Mouse (Mus musculus) limb, embryonic 14.5 days (tissue): ENCODE results near the gene Phf23. TPM values are rescaled to one million over a fixed set of nuclear protein-coding genes. Genes with fewer than 3 reads are reported as not detected.

ENCODE experiments used
- ATAC-seq: fragments of 200-750 bp; cut with Nextera tagmentation; 2 replicates; pipeline ENCODE4 v1.8.0; 2017; ENCODE audit warnings: low read depth, moderate number of reproducible peaks, moderate TSS enrichment; ENCODE audit not compliant: low FRiP score
- DNase-seq: peaks from one replicate; pipeline ENCODE4 v3.0.0-alpha.2; 2015; ENCODE audit warnings: low spot score
- H3K27ac ChIP-seq: fragments of 300-500 bp; sonication (generic); replicated peaks from 2 replicates; pipeline ENCODE4 v1.5.1; 2014; ENCODE audit warnings: low read depth, mild to moderate bottlenecking, low read length, moderate library complexity, mixed read lengths
- H3K27me3 ChIP-seq: fragments of 300-500 bp; sonication (generic); 2 replicates; pipeline ENCODE4 v1.6.1; 2014; ENCODE audit warnings: low read length, mixed read lengths; ENCODE audit not compliant: control insufficient read depth, insufficient read depth
- H3K36me3 ChIP-seq: fragments of 300-500 bp; sonication (generic); 2 replicates; pipeline ENCODE4 v1.6.1; 2014; ENCODE audit warnings: mild to moderate bottlenecking, low read length, moderate library complexity, mixed read lengths; ENCODE audit not compliant: control insufficient read depth, insufficient read depth
- H3K4me1 ChIP-seq: fragments of 300-500 bp; sonication (generic); 2 replicates; pipeline ENCODE4 v1.6.1; 2014; ENCODE audit warnings: antibody characterized with exemption, low read length, mixed read lengths; ENCODE audit not compliant: control insufficient read depth, insufficient read depth
- H3K4me2 ChIP-seq: fragments of 300-500 bp; sonication (generic); replicated peaks from 2 replicates; pipeline ENCODE4 v1.6.1; 2014; ENCODE audit warnings: low read depth, mild to moderate bottlenecking, low read length, moderate library complexity; ENCODE audit not compliant: severe bottlenecking
- H3K4me3 ChIP-seq: fragments of 300-500 bp; sonication (generic); replicated peaks from 2 replicates; pipeline ENCODE4 v1.5.1; 2014; ENCODE audit warnings: low read length
- H3K9ac ChIP-seq: fragments of 300-500 bp; sonication (generic); 2 replicates; pipeline ENCODE4 v1.6.1; 2014; ENCODE audit warnings: mild to moderate bottlenecking, low read depth, low read length, moderate library complexity; ENCODE audit not compliant: severe bottlenecking
- H3K9me3 ChIP-seq: fragments of 300-500 bp; sonication (generic); 2 replicates; pipeline ENCODE4 v1.6.1; 2016; ENCODE audit warnings: low read length; ENCODE audit not compliant: control insufficient read depth
- POLR2A ChIP-seq: fragments of 200-500 bp; IDR thresholded peaks from 2 replicates; pipeline ENCODE4 v1.8.0; 2012; ENCODE audit warnings: inconsistent platforms, mild to moderate bottlenecking, moderate library complexity, borderline replicate concordance; ENCODE audit not compliant: insufficient read depth, insufficient read length; ENCODE audit errors: extremely low read depth
- WGBS: fragments of 180-500 bp; shearing (Covaris S2); extraction: QIAGEN DNeasy Blood & Tissue Kit; methylation state at CpG from one replicate; pipeline ENCODE4 v1.1.7; 2014; 5-methylcytosine and 5-hydroxymethylcytosine counted together
- polyA plus RNA-seq, 2 experiments: library from polyadenylated mRNA; depleted of rRNA in 1 of 2; stranded (reverse) in 1 of 2; unstranded in 1 of 2; fragments of >200 nt; fragmentation: Nextera tagmentation in 1 of 2; extraction: Ambion mirVana in 1 of 2; gene quantifications; 2 replicates each; pipeline versions ENCODE4 v1.2.1 to v1.2.3; 2012 to 2014

Phf23 gene
- polyA plus RNA-seq, 2 experiments = 51.7 to 69.2 TPM

DNA sequence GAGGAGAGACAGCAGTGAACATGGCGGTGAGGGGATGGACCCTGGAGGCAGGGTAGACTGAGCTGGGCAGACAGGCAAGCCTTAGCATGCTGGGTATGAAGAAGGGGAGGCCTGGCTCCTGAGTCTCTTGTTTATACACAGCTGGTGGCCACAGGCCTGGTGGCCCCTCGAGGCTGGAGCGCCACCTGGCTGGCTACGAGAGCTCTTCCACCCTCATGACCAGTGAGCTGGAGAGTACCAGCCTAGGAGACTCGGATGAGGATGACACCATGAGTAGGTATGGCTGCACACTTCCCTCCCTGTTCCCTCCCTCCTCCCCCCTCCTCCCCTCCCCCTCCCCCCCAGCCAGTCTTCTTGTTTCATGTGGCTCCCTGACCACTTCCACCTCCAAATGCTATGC lies 9.9 kb downstream of the Phf23 start:
- 60% methylated on average over 5 of the region's 5 CpGs for WGBS
- Histone ChIP-seq H3K27ac (no peak overlapping the region), H3K27me3 (no peaks in the 10 kb centered on the region), H3K9ac (no peak overlapping the region), H3K4me2 (no peak overlapping the region), H3K36me3 (peaks cover 60% of the 10 kb centered on the region), H3K9me3 (no peaks in the 10 kb centered on the region), H3K4me3 (no peak overlapping the region), H3K4me1 (peaks cover 18% of the 10 kb centered on the region)
- no peak for DNase-seq
- TF ChIP-seq POLR2A = no peak
- ATAC-seq = no peak

DNA sequence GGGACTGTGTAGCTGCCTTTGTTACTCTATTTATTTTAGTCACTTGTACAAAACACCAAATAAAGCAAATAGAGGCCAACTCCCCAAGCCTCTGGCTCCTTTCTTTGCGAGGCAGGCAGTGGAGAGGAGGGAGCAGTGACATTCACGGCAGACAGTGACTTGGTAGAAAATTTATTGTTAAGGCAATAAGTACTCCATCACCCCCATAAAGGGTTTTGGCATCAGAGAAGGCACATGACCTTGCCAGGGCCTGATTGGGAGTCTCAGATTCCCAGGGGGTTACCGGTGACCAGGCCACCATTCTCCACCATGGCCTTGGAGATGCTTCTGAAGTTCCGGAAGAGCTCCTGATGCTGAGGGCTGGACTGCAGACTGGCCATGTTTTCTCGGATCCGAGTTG lies 14.5 kb downstream of the Phf23 start:
- DNase-seq (no peak), ATAC-seq (no peak)
- H3K4me2 ChIP-seq = no peak overlapping the region
- H3K36me3 ChIP-seq = peaks cover 89% of the 10 kb centered on the region
- H3K9ac ChIP-seq = no peak overlapping the region
- no peak overlapping the region for H3K4me3 ChIP-seq
- no peak overlapping the region for H3K27ac ChIP-seq
- WGBS = 84% methylated on average over 6 of the region's 6 CpGs
- H3K27me3 ChIP-seq = no peaks in the 10 kb centered on the region
- peaks cover 10% of the 10 kb centered on the region for H3K4me1 ChIP-seq
- TF ChIP-seq POLR2A = no peak
- no peaks in the 10 kb centered on the region for H3K9me3 ChIP-seq

GRCm38 (mm10) chr11:70010548-70010947 lies 15.0 kb downstream of the Phf23 start:
- H3K27ac ChIP-seq = no peak overlapping the region
- 90% methylated on average over 12 of the region's 12 CpGs for WGBS
- peaks cover 83% of the 10 kb centered on the region for H3K36me3 ChIP-seq
- no peak overlapping the region for H3K4me3 ChIP-seq
- H3K4me1 ChIP-seq = peaks cover 10% of the 10 kb centered on the region
- no peak overlapping the region for H3K4me2 ChIP-seq
- no peaks in the 10 kb centered on the region for H3K27me3 ChIP-seq
- DNase-seq (no peak), ATAC-seq (no peak)
- H3K9ac ChIP-seq = no peak overlapping the region
- no peak for TF ChIP-seq POLR2A
- no peaks in the 10 kb centered on the region for H3K9me3 ChIP-seq

- peaks cover 79% of the 10 kb centered on the region for H3K36me3 ChIP-seq
- no peaks in the 10 kb centered on the region for H3K9me3 ChIP-seq
- DNase-seq (no peak), ATAC-seq (no peak)
- peaks cover 10% of the 10 kb centered on the region for H3K4me1 ChIP-seq
- no peak overlapping the region for H3K9ac ChIP-seq
- H3K27ac ChIP-seq = no peak overlapping the region
- no peak overlapping the region for H3K4me2 ChIP-seq
- no peak overlapping the region for H3K4me3 ChIP-seq
- no peaks in the 10 kb centered on the region for H3K27me3 ChIP-seq
- WGBS = 88% methylated on average over 10 of the region's 10 CpGs
- no peak for TF ChIP-seq POLR2A
Observed at GRCm38 (mm10) chr11:70010961-70011360, 15.4 kb downstream of the Phf23 start.

DNA sequence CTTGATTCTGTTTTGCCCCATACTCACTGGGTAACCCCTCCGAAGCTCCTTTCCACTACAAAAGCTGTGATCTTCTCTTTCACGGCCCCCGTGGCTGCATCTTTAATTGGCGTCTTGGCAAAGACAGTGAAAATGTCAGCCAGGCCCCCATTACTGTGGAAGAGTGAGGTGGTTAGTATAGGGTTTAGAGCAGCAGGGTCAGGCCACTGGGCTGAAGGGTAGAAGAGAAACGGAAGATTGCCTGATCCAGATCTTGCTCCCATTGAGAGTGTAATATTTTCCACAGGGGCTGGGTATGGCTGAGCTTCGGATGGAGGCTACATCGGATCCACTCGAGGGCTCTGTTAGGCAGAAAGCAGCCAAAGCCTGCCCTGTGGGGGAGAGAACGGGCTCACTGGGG lies 17.4 kb downstream of the Phf23 start:
- Histone ChIP-seq H3K9ac (no peak overlapping the region), H3K4me3 (no peak overlapping the region), H3K9me3 (no peaks in the 10 kb centered on the region), H3K27me3 (no peaks in the 10 kb centered on the region), H3K27ac (no peak overlapping the region), H3K4me2 (no peak overlapping the region), H3K36me3 (peaks cover 60% of the 10 kb centered on the region), H3K4me1 (peaks cover 18% of the 10 kb centered on the region)
- ATAC-seq = no peak
- DNase-seq = no peak
- no peak for TF ChIP-seq POLR2A
- 86% methylated on average over 9 of the region's 9 CpGs for WGBS

DNA sequence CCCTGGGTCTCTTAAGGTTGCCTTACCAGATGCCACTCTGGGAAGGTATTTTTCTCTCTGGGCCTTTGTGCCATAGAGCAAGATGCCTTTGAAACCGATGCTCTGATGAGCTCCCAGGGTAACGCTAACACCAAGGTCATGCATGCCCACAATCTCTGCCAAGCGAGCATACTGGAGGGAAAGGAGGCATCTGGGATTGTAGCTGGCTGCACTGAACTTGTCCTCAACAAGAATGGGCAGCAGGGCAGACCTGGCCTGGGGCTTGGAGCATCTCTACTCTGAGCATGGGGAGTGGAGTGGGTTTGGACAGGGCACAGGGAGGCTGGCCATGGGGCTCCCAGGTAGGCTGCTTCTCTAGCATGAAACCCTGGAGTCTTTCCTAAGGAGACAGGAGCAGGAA lies 17.8 kb downstream of the Phf23 start:
- ATAC-seq = no peak
- Histone ChIP-seq H3K4me3 (no peak overlapping the region), H3K4me1 (peaks cover 20% of the 10 kb centered on the region), H3K27me3 (no peaks in the 10 kb centered on the region), H3K36me3 (peaks cover 55% of the 10 kb centered on the region), H3K9ac (no peak overlapping the region), H3K4me2 (no peak overlapping the region), H3K9me3 (no peaks in the 10 kb centered on the region), H3K27ac (no peak overlapping the region)
- no peak for DNase-seq
- no peak for TF ChIP-seq POLR2A
- WGBS = 90% methylated on average over 3 of the region's 3 CpGs
